Mouse (Mus musculus): Measurements from ENCODE around the gene Kcnb1. TPM values are rescaled to one million over a fixed set of nuclear protein-coding genes. Genes with fewer than 3 reads are reported as not detected.

The Kcnb1 gene
- polyA plus RNA-seq, 1 experiment = not detected

DNA sequence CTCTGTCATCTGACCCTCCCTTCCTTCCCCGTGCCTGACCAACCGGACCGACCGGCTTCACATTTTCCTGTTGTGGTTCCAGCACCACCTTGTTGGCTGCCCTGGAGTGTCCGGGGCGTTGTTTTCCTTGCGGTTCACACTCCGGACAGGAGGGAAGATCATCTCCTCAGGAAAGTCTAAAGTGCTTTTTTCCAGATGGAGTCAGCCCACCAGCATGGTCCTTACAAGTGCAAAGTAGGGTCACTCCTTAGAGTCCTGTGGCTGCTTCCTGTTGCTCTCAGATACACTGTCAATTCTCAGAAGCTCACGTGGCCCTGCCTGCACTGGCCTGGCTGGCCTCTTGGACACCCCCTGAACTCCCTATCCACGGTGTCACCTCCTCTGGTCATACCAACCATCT lies 71.9 kb downstream of the Kcnb1 start:
- Histone ChIP-seq H3K9me3 (ENCODE audit: control insufficient read depth, low read length) (no peaks in the 10 kb centered on the region), H3K4me1 (ENCODE audit: control insufficient read depth) (no peaks in the 10 kb centered on the region), H3K4me3 (replicated peaks) (no peak overlapping the region), H3K27me3 (ENCODE audit: control insufficient read depth) (no peaks in the 10 kb centered on the region), H3K36me3 (ENCODE audit: control insufficient read depth) (no peaks in the 10 kb centered on the region)
- TF ChIP-seq GATA1 (IDR thresholded peaks at IDR 0.05; ENCODE audit: low read length) (no peak), TAL1 (IDR thresholded peaks at IDR 0.05; ENCODE audit: low read length) (no peak)

DNA sequence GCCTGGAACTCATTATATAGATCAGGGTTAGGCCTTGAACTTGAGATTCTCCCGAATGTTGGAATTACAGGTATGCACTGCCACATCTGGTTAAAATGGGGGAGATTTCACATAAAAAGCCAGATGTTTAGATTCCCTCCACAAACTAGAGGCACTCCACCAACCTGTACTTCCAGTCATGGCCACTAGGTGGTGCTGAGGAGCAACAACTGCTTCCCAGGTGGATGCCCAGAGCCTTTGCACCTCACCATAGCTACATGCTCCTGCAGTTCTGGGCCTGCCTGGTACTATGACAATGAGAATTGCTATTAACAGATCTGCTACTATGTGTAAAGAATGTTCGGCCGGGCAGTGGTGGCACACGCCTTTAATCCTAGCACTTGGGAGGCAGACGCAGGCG lies 77.2 kb downstream of the Kcnb1 start:
- no peak overlapping the region for H3K4me3 ChIP-seq (replicated peaks)
- no peaks in the 10 kb centered on the region for H3K36me3 ChIP-seq (ENCODE audit: control insufficient read depth)
- no peaks in the 10 kb centered on the region for H3K9me3 ChIP-seq (ENCODE audit: control insufficient read depth, low read length)
- no peaks in the 10 kb centered on the region for H3K27me3 ChIP-seq (ENCODE audit: control insufficient read depth)
- no peaks in the 10 kb centered on the region for H3K4me1 ChIP-seq (ENCODE audit: control insufficient read depth)
- no peak for TF ChIP-seq GATA1 (IDR thresholded peaks at IDR 0.05; ENCODE audit: low read length)

GRCm38 (mm10) chr2:167112259-167112658 lies 77.7 kb downstream of the Kcnb1 start:
- Histone ChIP-seq H3K27me3 (ENCODE audit: control insufficient read depth) (no peaks in the 10 kb centered on the region), H3K9me3 (ENCODE audit: control insufficient read depth, low read length) (no peaks in the 10 kb centered on the region), H3K36me3 (ENCODE audit: control insufficient read depth) (no peaks in the 10 kb centered on the region), H3K4me1 (ENCODE audit: control insufficient read depth) (no peaks in the 10 kb centered on the region), H3K4me3 (replicated peaks) (no peak overlapping the region)
- TF ChIP-seq TAL1 (IDR thresholded peaks at IDR 0.05; ENCODE audit: low read length) (no peak), GATA1 (IDR thresholded peaks at IDR 0.05; ENCODE audit: low read length) (no peak)

GRCm38 (mm10) chr2:167109506-167109905 lies 80.4 kb downstream of the Kcnb1 start:
- Histone ChIP-seq H3K36me3 (ENCODE audit: control insufficient read depth) (no peaks in the 10 kb centered on the region), H3K4me3 (replicated peaks) (no peak overlapping the region), H3K9me3 (ENCODE audit: control insufficient read depth, low read length) (peaks cover 23% of the 10 kb centered on the region), H3K4me1 (ENCODE audit: control insufficient read depth) (no peaks in the 10 kb centered on the region), H3K27me3 (ENCODE audit: control insufficient read depth) (peaks cover 1% of the 10 kb centered on the region; the same call in 1 of the 2 replicates)
- TF ChIP-seq GATA1 (IDR thresholded peaks at IDR 0.05; ENCODE audit: low read length) (no peak), TAL1 (IDR thresholded peaks at IDR 0.05; ENCODE audit: low read length) (no peak)

GRCm38 (mm10) chr2:167103546-167103945 lies 86.4 kb downstream of the Kcnb1 start:
- peaks cover 24% of the 10 kb centered on the region for H3K9me3 ChIP-seq (ENCODE audit: control insufficient read depth, low read length)
- H3K36me3 ChIP-seq (ENCODE audit: control insufficient read depth) = no peaks in the 10 kb centered on the region
- peaks cover 2% of the 10 kb centered on the region; the same call in 1 of the 2 replicates for H3K4me1 ChIP-seq (ENCODE audit: control insufficient read depth)
- TF ChIP-seq GATA1 (IDR thresholded peaks at IDR 0.05; ENCODE audit: low read length) (no peak), TAL1 (IDR thresholded peaks at IDR 0.05; ENCODE audit: low read length) (no peak)
- no peak overlapping the region for H3K4me3 ChIP-seq (replicated peaks)
- H3K27me3 ChIP-seq (ENCODE audit: control insufficient read depth) = peaks cover 4% of the 10 kb centered on the region

- Histone ChIP-seq H3K27me3 (ENCODE audit: control insufficient read depth) (peaks cover 4% of the 10 kb centered on the region), H3K4me1 (ENCODE audit: control insufficient read depth) (peaks cover 2% of the 10 kb centered on the region; the same call in 1 of the 2 replicates), H3K36me3 (ENCODE audit: control insufficient read depth) (no peaks in the 10 kb centered on the region), H3K4me3 (replicated peaks) (peak overlapping the region; percentile 53), H3K9me3 (ENCODE audit: control insufficient read depth, low read length) (peaks cover 22% of the 10 kb centered on the region)
- TF ChIP-seq GATA1 (IDR thresholded peaks at IDR 0.05; ENCODE audit: low read length) = no peak
- TF ChIP-seq TAL1 (IDR thresholded peaks at IDR 0.05; ENCODE audit: low read length) = no peak
Measured at GRCm38 (mm10) chr2:167101743-167102441, 88.1 kb downstream of the Kcnb1 start.

- Histone ChIP-seq H3K27me3 (ENCODE audit: control insufficient read depth) (no peaks in the 10 kb centered on the region; the same call in 1 of the 2 replicates), H3K4me1 (ENCODE audit: control insufficient read depth) (no peaks in the 10 kb centered on the region), H3K9me3 (ENCODE audit: control insufficient read depth, low read length) (no peaks in the 10 kb centered on the region), H3K36me3 (ENCODE audit: control insufficient read depth) (no peaks in the 10 kb centered on the region), H3K4me3 (replicated peaks) (no peak overlapping the region)
- TF ChIP-seq TAL1 (IDR thresholded peaks at IDR 0.05; ENCODE audit: low read length) = no peak
- TF ChIP-seq GATA1 (IDR thresholded peaks at IDR 0.05; ENCODE audit: low read length) = no peak
Measured at GRCm38 (mm10) chr2:167094688-167095087, 95.3 kb downstream of the Kcnb1 start.

DNA sequence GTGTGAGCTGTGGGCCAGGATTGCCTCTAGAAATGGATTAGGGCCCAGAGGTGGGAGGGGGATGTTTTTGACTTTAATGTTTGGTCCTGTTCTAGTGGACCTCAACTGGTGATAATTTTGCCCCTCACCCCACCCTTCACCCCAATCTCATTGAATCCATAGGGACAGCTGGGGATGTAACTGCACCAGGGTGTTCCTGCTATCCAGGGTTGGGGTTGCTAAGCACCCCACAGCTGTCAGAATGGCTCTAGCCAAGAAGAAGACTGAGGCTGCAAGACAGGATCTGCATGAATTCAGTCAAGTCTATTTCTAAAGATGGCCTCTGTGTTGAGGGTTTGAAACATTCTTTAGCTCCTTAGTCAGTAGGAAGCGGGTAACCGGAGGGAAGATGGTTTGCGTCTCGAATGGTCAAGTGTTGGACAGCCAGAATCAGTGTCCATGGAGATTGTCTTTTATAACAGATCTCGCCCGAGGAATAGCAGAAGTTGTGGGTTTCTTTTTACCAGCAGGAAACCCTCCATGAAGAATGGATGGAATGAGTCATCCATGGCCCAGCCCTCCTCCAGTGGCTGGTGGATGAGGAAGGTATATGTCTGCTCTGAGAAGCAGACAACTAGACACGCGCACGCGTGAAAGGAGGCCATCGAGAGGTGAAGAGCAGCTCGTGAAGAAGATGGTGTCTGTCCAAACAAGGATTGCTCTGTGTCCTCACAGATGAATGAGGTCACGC lies 96.6 kb downstream of the Kcnb1 start:
- Histone ChIP-seq H3K27me3 (ENCODE audit: control insufficient read depth) (no peaks in the 10 kb centered on the region; the same call in 1 of the 2 replicates), H3K36me3 (ENCODE audit: control insufficient read depth) (no peaks in the 10 kb centered on the region), H3K4me1 (ENCODE audit: control insufficient read depth) (no peaks in the 10 kb centered on the region), H3K4me3 (replicated peaks) (no peak overlapping the region), H3K9me3 (ENCODE audit: control insufficient read depth, low read length) (no peaks in the 10 kb centered on the region)
- TF ChIP-seq GATA1 (IDR thresholded peaks at IDR 0.05; ENCODE audit: low read length) (no peak), TAL1 (IDR thresholded peaks at IDR 0.05; ENCODE audit: low read length) (no peak)

- no peaks in the 10 kb centered on the region for H3K9me3 ChIP-seq (ENCODE audit: control insufficient read depth, low read length)
Measured at GRCm38 (mm10) chr2:167090271-167090670, 99.7 kb downstream of the Kcnb1 start.

More at GRCm38 (mm10) chr2:167090271-167090670, 99.7 kb downstream of the Kcnb1 start:
- H3K4me3 ChIP-seq (replicated peaks) = no peak overlapping the region
- no peak for TF ChIP-seq TAL1 (IDR thresholded peaks at IDR 0.05; ENCODE audit: low read length)
- TF ChIP-seq GATA1 (IDR thresholded peaks at IDR 0.05; ENCODE audit: low read length) = no peak
- no peaks in the 10 kb centered on the region for H3K36me3 ChIP-seq (ENCODE audit: control insufficient read depth)
- H3K27me3 ChIP-seq (ENCODE audit: control insufficient read depth) = no peaks in the 10 kb centered on the region; the same call in 1 of the 2 replicates
- no peaks in the 10 kb centered on the region for H3K4me1 ChIP-seq (ENCODE audit: control insufficient read depth)

Measured in erythroblast, embryonic 14.5 days (primary cell).